Mouse (Mus musculus): ENCODE data around the gene Arhgap23.

GRCm38 (mm10) chr11:97412117-97412516, 3.2 kb upstream of the Arhgap23 start:
- TF ChIP-seq EP300 (optimal IDR thresholded peaks at IDR 0.05) (no peak), CTCF (IDR thresholded peaks at IDR 0.05; ENCODE audit: low read depth) (no peak)

Data from stomach, postnatal 0 days (tissue).